Mouse (Mus musculus): ENCODE measurements around the gene Atg9b. TPM values are rescaled to one million over a fixed set of nuclear protein-coding genes. Genes with fewer than 3 reads are reported as not detected.

Gene Atg9b
- polyA plus RNA-seq, 1 experiment from 2014 or later, result 0.61 TPM

GRCm38 (mm10) chr5:24380499-24380898 is 11.4 kb downstream of the Atg9b start:
- Histone ChIP-seq H3K4me3 (ENCODE audit: low read depth, low read length) (no peak overlapping the region), H3K4me2 (replicated peaks; ENCODE audit: low read depth) (no peak overlapping the region), H3K27ac (ENCODE audit: low read depth, low read length) (no peak overlapping the region), H3K36me3 (ENCODE audit: control insufficient read depth, insufficient read depth) (no peaks in the 10 kb centered on the region), H3K27me3 (replicated peaks; ENCODE audit: control insufficient read depth, insufficient read depth, low read length) (no peaks in the 10 kb centered on the region), H3K4me1 (replicated peaks; ENCODE audit: control insufficient read depth, insufficient read depth, low read length) (0 out of 2 replicates have a peak, but pooled peaks cover 4% of the 10 kb centered on the region), H3K9me3 (ENCODE audit: control insufficient read depth) (no peaks in the 10 kb centered on the region), H3K9ac (ENCODE audit: low read depth, low read length) (no peak overlapping the region)
- TF ChIP-seq CTCF (IDR thresholded peaks at IDR 0.05; ENCODE audit: low read depth), result no peak
- no peak for ATAC-seq
- 88% methylated on average over 4 of the region's 4 CpGs for WGBS

DNA sequence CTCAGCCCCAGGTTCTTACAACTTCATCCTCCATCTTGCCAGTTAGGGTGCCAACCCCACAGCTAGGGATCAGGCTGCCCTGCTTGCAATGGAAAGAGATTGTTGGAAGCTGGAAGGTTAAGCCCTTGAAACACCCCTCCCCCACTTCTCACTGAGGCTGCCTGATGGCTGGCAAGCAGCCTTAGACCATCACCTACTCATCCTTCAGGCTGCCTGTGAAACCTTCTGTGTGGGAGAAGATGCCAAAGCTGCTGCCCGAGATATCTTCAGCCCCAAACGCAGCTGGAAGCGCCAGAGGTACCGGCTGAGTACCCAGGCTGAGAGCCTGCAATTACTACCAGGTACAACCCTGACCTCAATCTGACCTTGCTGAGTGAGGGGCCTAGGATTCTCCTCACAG is 12.4 kb downstream of the Atg9b start:
- H3K9me3 ChIP-seq (ENCODE audit: control insufficient read depth), result no peaks in the 10 kb centered on the region
- no peak for ATAC-seq
- H3K4me1 ChIP-seq (replicated peaks; ENCODE audit: control insufficient read depth, insufficient read depth, low read length), result 0 out of 2 replicates have a peak, but pooled peaks cover 4% of the 10 kb centered on the region
- H3K27me3 ChIP-seq (replicated peaks; ENCODE audit: control insufficient read depth, insufficient read depth, low read length), result no peaks in the 10 kb centered on the region
- no peak overlapping the region for H3K4me3 ChIP-seq (ENCODE audit: low read depth, low read length)
- H3K36me3 ChIP-seq (ENCODE audit: control insufficient read depth, insufficient read depth), result no peaks in the 10 kb centered on the region
- TF ChIP-seq CTCF (IDR thresholded peaks at IDR 0.05; ENCODE audit: low read depth), result no peak
- no peak overlapping the region for H3K9ac ChIP-seq (ENCODE audit: low read depth, low read length)
- no peak overlapping the region for H3K27ac ChIP-seq (ENCODE audit: low read depth, low read length)
- WGBS, result 67% methylated on average over 4 of the region's 4 CpGs
- no peak overlapping the region for H3K4me2 ChIP-seq (replicated peaks; ENCODE audit: low read depth)

DNA sequence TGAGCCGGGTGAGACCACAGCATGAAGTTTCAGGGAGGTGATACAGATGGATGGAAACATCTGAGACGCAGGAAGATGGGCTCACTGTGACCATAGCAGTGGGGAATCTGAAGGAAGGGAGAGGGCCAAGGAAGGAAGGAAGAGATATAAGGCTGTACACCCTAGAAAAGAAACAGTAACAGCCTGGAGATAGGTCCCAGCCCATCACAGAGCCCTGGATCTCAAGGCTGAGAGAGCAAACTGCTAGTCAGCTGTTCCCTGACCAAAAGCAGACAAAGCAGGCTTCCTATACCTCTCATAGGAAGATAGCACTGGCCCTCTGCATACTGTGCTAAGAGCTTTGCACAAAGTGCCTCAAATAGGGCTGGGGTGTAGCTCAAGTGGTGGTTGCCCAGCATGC is 13.2 kb downstream of the Atg9b start:
- no peak for ATAC-seq
- Histone ChIP-seq H3K27me3 (replicated peaks; ENCODE audit: control insufficient read depth, insufficient read depth, low read length) (no peaks in the 10 kb centered on the region), H3K9ac (ENCODE audit: low read depth, low read length) (no peak overlapping the region), H3K4me2 (replicated peaks; ENCODE audit: low read depth) (no peak overlapping the region), H3K4me3 (ENCODE audit: low read depth, low read length) (no peak overlapping the region), H3K4me1 (replicated peaks; ENCODE audit: control insufficient read depth, insufficient read depth, low read length) (0 out of 2 replicates have a peak, but pooled peaks cover 4% of the 10 kb centered on the region), H3K27ac (ENCODE audit: low read depth, low read length) (no peak overlapping the region), H3K36me3 (ENCODE audit: control insufficient read depth, insufficient read depth) (no peaks in the 10 kb centered on the region), H3K9me3 (ENCODE audit: control insufficient read depth) (no peaks in the 10 kb centered on the region)
- no peak for TF ChIP-seq CTCF (IDR thresholded peaks at IDR 0.05; ENCODE audit: low read depth)
- 84% methylated on average over 2 of the region's 2 CpGs for WGBS

DNA sequence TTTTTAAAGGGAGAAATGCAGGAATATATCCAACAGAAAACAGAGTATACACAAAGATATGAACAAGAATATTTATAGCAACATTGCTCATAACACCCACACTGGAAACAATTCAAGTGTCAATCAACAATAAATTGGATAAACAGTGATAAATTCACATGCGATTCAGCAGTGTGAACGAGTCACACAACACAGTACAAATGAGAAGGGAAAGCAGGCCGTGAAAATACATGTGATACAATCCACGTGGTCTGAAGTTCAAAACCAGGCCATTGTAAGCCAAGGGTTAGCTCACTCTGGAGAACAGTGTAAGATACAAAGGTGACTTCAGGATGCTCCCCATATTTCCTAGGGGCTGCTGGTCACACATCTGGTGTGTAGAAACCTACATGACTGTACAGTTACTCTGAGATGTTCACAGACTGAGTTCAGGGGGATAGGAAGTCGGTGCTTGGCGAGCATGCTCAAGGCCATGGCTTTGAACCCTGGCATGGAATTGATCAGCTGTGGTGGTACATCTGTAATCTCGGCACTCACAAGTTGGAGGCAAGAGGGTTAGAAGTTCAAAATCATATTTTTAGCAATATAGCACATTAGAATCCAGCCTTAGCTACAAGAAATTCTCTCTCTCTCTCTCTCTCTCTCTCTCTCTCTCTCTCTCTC is 17.1 kb downstream of the Atg9b start:
- Histone ChIP-seq H3K36me3 (ENCODE audit: control insufficient read depth, insufficient read depth) (no peaks in the 10 kb centered on the region), H3K4me1 (replicated peaks; ENCODE audit: control insufficient read depth, insufficient read depth, low read length) (no peaks in the 10 kb centered on the region), H3K27ac (ENCODE audit: low read depth, low read length) (no peak overlapping the region), H3K4me3 (ENCODE audit: low read depth, low read length) (no peak overlapping the region), H3K4me2 (replicated peaks; ENCODE audit: low read depth) (no peak overlapping the region), H3K27me3 (replicated peaks; ENCODE audit: control insufficient read depth, insufficient read depth, low read length) (no peaks in the 10 kb centered on the region), H3K9ac (ENCODE audit: low read depth, low read length) (no peak overlapping the region), H3K9me3 (ENCODE audit: control insufficient read depth) (no peaks in the 10 kb centered on the region)
- 71% methylated on average over 7 of the region's 7 CpGs for WGBS
- no peak for ATAC-seq
- TF ChIP-seq CTCF (IDR thresholded peaks at IDR 0.05; ENCODE audit: low read depth), result no peak

GRCm38 (mm10) chr5:24374216-24374615 is 17.7 kb downstream of the Atg9b start:
- H3K4me3 ChIP-seq (ENCODE audit: low read depth, low read length), result no peak overlapping the region
- no peaks in the 10 kb centered on the region for H3K4me1 ChIP-seq (replicated peaks; ENCODE audit: control insufficient read depth, insufficient read depth, low read length)
- H3K27me3 ChIP-seq (replicated peaks; ENCODE audit: control insufficient read depth, insufficient read depth, low read length), result no peaks in the 10 kb centered on the region
- H3K36me3 ChIP-seq (ENCODE audit: control insufficient read depth, insufficient read depth), result no peaks in the 10 kb centered on the region
- ATAC-seq, result no peak
- no peak overlapping the region for H3K27ac ChIP-seq (ENCODE audit: low read depth, low read length)
- WGBS, result 47% methylated on average over 6 of the region's 6 CpGs
- no peak for TF ChIP-seq CTCF (IDR thresholded peaks at IDR 0.05; ENCODE audit: low read depth)
- no peaks in the 10 kb centered on the region for H3K9me3 ChIP-seq (ENCODE audit: control insufficient read depth)
- no peak overlapping the region for H3K4me2 ChIP-seq (replicated peaks; ENCODE audit: low read depth)
- H3K9ac ChIP-seq (ENCODE audit: low read depth, low read length), result no peak overlapping the region

DNA sequence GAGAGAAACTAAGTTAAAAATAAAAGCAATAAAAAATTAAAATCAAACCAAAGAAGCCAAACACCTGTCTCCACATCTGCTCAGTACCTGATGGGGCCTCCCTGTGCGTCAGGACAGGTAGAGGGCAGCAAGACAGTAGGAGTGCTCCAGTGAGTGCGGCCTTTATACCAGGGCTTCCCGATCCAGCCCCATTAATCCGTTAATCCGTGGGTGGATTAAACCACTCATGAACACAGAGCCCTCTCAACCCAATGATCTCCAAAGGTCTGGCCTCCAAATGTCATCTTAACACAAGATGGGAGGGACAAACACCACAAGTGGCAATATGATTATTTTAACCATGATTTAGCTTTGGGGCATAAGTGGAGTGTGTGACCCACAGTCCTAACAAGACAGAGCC is 18.1 kb downstream of the Atg9b start:
- no peak for TF ChIP-seq CTCF (IDR thresholded peaks at IDR 0.05; ENCODE audit: low read depth)

More for the DNA sequence above, 18.1 kb downstream of the Atg9b start:
- H3K4me1 ChIP-seq (replicated peaks; ENCODE audit: control insufficient read depth, insufficient read depth, low read length), result no peaks in the 10 kb centered on the region
- no peak overlapping the region for H3K9ac ChIP-seq (ENCODE audit: low read depth, low read length)
- H3K36me3 ChIP-seq (ENCODE audit: control insufficient read depth, insufficient read depth), result no peaks in the 10 kb centered on the region
- H3K4me3 ChIP-seq (ENCODE audit: low read depth, low read length), result no peak overlapping the region
- no peaks in the 10 kb centered on the region for H3K27me3 ChIP-seq (replicated peaks; ENCODE audit: control insufficient read depth, insufficient read depth, low read length)
- H3K4me2 ChIP-seq (replicated peaks; ENCODE audit: low read depth), result no peak overlapping the region
- 78% methylated on average over 5 of the region's 5 CpGs for WGBS
- no peak for ATAC-seq
- H3K9me3 ChIP-seq (ENCODE audit: control insufficient read depth), result no peaks in the 10 kb centered on the region
- H3K27ac ChIP-seq (ENCODE audit: low read depth, low read length), result no peak overlapping the region
